Mouse (Mus musculus) thymus, postnatal 4 days (tissue): Measurements from ENCODE around the gene Ddx5.
"Not testable (repeated sequence)": the region's sequence is repeated elsewhere in the genome, so short reads cannot be mapped to it uniquely, and the experiment has no call there.

ENCODE experiments used
- DNase-seq: peaks from one replicate; pipeline ENCODE4 v3.0.0; 2021

Ddx5 gene

DNA sequence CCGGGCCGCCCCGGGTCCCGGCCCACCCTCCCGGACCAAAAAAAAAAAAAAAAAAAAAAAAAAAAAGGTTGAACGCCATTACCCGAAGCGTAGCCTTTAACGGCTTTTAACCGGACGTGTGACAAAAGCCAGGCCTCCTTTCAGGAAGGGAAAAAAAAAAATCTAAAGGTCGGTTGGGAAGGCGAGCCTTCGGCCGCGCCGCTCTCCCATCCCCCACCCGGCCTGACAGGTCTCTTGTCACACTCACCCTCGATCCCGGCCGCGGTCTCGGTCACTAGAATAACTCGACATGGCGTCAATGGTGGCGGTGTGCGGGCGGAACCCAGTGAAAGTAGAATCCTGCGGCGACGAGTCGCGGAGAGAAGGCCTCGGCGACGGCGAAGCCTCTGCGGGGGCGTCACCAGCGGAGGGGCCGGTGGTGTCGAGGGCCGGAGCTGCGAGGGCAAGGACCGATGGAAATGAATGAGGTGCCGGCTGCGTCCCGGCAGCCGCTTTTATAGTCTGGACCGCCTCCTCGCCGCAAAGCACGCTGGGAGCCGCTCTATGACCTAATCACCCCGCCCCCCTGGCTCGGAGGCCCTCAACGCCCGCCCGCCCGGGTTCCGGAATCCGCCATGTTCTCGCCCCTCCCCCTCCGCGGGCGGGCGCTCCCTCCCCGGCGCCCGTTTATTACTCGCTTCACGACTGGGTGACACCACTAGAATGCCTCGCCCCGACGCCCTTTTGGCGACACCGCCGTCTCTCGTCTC is 785 bp downstream of the Ddx5 start:
- peak; percentile 100 for DNase-seq

DNA sequence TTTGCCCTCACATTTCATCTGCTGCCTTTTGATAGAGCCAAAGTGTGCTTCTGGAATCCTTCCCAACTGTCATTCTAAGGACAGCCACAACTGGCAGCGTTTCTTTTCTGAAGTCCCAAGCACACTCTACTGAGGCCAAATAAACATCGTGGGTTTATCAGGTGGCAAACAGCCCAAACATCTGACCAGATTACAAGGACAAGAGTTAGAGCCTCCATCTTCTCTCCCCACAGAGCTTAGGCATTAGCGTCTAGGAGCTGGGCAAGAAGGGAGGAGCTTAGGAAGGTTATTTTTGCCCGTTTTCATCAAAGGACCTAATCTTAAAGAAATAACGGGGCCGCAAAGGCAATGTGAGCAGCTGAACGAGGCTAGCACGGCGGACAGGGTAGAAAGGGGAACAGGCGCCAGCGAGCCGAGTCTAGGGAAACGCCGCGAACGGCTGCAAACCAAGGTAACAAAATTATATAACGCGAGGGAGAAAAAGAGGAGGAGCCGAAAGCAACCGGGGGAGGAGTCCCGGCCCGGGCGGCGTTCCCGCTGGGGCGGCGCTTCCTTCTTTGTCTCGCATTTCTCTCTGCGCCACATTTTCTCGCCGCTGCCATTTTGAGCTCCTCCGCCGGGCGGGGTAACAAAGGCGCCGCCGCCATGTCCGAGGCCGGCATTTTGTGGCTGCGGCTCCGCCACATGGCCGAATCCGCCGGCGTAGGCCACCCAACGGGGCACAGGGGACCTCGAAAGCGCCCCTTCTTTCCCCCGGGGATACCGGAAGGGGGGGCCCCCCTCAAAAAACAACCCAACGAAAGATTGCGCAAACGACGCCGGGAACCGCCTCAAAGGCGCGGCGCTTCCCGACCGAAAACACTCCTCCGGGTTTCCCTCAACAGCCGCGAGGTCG is 1.6 kb downstream of the Ddx5 start:
- peak; percentile 92 for DNase-seq

DNA sequence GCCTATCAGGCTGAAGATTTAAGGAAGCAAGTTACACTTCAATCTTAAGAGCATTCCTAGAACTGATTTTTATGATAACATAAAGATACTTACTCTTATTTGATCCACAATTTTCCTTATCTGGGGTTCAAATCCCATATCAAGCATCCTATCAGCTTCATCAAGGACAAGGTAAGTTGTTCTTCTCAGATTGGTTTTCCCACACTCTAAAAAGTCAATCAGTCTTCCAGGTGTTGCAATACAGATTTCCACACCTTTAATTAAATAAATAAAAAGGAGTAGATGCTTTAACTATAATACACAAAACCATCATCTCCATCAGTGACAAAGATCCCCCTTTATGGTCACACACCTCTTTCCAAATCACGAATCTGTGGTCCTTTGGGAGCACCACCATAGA is 3.9 kb downstream of the Ddx5 start:
- no peak for DNase-seq

DNA sequence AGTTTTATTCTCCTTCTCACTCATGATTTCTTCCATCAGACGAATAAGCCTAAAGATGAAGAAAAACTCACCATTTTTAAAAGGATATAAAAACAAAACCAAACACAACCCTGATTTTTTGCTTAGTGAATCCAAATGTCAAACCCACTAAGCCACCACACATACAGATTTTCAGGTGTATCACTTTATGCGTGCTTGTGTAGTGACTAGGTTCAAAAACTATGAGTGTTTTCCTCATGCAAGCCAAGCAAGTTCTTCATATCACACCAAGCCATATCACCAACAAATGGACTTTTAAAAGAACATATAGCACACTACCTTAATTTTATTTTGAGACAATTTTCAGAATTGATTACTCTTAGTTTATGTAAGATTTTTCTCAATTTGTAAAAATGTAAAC is 4.5 kb downstream of the Ddx5 start:
- DNase-seq = no peak

DNA sequence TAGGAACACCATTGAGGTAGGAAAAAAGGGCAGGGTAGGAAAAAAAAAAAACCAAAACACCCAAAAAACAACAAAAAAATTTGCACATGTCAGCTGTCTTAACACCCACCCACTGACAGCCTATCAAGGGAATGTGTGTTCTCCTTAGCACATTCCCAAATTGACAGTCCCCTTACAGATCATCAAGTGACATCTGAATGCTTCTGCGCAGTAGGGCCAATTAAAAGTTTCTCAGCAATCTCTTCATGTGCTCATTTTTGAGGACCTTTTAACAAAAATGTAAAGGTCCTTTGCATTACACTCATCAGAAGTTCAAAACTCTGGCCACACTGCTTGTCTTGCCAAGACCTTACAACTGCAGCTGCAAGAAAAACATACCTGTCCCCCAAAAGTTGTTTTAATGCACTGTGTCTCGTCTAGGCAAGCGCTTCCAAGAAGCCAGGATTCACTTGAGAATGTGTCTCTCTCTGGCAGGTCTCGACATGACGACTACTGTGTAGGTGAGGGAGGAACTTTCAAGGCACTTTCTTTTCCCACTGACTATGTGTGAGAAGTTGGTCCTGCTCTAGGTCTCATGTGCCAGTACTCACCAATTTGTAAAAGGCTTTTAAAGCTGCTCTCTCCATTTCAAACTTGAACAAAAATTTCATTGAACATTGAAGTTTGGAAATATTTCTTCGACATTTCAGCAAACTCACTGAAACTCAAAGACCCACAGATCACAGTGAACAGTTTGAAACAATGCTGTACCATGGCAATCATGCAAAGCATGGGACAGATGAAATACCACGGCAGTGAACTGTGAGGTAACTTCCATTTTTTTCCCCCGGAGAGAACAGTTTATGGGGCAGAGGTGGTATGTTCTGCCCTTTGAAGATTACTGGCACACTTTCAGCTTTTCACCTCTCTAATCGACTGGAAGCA is 5.9 kb downstream of the Ddx5 start:
- no peak for DNase-seq

DNA sequence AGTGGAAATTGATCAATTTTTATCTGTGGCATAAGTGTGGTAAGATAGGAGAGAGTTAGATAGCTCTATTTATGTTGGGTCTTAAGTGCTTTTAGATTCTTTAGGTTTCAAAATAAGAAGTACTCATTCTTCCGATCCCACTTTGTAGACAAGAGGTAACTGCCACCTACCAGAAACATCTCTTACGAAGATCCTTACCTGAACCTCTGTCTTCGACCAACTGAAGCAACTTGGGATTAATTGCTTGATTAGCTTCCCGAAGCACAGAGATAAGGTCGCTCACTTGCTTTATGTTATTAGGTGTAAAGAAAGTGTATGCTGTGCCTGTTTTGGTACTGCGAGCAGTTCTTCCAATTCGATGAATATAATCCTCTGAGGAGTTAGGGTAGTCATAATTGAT is 6.7 kb downstream of the Ddx5 start:
- not testable (repeated sequence) for DNase-seq

DNA sequence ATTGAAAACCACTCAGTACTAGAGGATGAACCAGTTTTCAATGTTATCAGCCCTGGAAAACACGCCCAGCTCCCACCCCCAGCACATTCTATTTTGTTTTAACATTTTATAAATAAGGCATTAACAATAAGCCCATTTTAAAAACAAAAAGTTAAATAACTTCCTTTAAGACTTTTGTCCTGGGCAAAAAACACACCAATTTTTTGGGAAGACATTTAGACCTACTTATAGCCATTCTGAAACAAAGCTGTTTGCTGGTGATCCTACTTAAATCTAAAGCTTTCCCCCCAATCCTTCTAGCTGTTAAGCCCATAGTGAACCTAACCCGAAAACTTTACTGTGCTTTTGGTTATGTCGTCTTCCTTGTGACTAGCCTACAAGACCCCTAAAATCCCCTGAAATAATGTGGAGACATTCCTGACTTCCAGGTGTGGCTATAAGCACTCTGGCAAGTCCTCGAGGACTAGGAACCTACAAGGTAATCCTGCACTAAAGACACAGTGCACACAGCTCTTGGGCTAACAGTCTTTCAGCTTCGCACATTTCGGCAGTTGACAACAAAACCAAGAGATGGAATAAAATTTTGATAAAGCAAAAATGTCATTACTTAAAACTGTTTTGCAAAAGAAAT is 8.3 kb downstream of the Ddx5 start:
- DNase-seq = no peak

DNA sequence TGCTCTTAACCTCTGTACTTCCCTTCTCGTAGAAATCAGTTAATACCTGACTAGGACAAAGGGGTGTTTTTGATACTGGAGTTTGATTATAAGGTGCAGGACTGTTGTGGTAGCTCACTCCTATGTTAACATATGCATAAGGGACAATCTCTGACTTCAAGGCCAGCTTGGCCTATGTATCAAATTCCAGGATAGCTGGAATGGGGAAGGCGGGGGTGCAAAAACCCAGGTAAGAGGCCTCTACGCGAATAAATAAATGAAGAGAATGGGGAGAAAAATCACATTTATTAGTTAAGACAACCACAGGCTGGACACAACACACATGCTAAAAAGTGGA is 8.9 kb downstream of the Ddx5 start:
- DNase-seq = no peak

DNA sequence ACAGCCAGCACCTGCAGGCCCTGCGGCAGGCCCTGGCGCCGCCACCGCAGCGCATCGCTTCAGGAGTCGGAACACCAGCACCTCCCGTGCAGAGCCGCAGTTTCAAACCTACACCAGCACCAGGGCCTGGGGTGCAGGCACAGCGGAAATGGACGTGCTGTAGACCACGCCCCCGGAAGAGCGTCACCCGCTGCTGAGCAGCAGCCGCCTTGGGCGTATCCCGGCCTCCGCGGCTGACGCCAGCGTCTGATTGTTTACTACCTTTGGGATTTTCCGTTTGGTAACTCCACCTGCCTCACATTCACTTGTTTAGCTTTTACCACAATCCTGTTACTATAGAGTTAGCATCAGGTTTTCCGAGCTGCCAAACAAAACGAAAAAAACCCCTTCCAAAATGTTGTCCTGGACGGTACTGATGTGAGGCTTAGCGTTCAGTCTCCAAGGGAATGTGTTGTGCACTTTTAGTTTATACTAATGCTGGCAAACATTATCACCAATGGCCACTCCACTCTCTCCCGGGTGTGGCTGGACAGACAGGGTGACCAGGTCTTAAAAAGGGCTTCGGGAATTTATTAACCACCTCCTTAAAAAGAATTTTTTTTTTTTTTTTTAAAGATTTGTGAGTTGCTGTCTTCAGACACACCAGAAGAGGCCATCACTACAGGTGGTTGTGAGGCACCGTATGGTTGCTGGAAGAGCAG is 9.4 kb downstream of the Ddx5 start, which contains the start of gene Polg2:
Polg2 (minus strand) TSS at position 150 of the 701 bp plus-strand sequence.
- peak; percentile 94 for DNase-seq

DNA sequence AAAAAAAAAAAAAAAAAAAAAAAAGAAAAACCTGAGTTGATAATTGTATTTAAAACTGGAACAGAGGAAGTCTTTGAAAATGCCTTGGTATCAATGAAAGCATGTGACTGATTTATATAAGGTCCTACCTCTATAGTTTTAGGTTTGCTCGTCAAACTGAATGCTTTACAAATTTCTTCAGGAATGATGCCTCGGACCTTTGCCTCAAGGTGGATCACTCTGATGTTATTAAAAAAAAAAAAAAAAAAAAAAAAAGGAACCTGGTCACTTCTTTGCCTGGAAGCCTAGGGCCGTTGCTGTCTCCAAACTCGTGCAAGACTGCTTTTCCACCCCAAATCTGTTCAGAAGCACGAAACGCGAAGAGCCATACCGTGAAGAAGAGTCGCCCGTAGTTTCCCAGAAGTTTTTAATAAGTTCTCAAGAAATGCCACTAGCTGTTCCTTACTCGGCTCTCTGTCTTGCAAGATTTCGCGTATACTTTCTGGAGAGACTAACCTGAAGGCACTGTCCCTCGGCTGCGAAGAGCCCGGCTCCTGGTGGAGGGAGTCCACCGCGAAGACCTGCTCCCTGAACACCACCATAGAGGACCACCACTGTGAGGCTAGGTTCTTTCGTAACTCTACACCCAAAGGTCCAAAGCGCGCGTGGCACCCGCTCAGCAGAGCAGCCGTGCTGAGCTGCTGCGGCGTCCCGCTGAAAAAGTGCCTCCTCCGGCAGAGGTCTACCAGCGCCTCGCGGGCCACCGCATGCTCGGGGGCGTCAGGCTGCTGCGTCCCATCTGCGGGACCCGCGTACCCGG is 10.2 kb downstream of the Ddx5 start:
- DNase-seq = no peak

DNA sequence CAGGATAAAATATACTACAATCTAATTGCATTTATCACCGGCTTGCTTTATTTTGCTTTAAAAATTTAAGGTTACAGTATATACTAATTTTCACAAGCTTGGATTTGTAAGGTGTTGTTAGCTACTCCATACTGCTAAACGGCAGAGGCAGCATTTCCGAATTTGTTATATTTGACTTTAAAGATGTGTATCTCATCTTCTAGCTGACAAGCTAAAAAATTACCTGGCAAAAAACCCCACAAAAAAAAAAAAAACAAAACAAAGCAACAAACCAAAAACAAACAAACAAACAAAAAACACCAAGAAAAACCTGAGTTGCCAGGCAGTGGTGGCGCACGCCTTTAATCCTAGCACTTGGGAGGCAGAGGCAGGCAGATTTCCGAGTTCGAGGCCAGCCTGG is 10.9 kb downstream of the Ddx5 start:
- DNase-seq = no peak

DNA sequence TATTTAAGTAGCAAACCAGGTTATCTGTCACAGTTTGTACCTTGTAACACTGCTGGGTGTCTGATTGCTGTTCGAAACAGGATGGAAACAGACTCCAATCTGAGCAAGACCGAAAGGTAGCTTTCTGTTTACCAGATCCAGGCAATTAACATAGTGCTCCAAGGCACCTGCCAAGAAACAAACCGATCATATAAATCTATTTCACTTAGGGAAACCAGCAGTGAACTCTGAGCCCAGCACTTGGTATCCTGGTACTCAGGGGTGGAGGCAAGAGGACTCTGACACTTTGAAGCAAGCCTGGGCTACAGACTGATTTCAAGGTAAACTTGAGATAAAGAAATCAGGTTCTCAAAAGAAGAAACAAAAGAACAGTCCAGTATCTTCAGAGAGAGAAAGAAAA is 11.6 kb downstream of the Ddx5 start:
- no peak for DNase-seq

DNA sequence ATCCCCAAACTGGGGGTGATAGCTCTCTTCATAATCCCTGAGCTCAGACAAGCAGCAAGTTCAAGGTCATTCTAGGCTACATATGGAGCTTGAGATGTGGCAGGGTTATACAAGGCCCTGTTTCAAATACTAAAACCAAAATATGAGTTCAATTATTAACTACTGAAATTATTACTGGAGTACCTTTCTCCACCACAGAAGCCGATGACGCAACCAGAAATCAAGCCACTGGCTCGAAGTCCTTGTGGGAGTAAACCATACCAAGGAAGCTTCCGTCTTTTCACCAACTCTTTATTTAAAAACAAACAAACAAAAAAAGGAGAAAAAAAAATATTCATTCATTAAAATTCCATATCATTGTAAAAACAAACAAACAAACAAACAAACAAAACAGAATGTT is 12.0 kb downstream of the Ddx5 start:
- no peak for DNase-seq

DNA sequence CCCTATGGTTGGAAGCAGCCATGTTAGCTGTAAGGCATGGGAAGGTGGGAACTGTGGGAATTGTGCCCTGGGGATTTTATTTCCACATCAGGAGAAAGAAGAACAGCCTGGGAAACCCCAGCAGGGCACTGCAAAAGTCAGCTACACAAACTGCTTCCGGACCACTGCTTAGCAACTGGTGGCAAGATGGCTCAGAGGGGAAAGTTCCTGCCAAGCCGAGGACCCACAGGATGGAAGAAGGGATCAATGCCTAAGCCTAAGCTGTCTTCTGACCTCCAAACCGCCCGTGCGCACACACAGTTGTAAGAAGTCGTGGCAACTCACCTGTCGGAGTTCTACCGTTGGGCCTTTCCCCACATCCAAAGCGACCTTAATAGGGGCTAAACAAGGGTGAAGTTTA is 15.9 kb downstream of the Ddx5 start:
- DNase-seq = no peak

DNA sequence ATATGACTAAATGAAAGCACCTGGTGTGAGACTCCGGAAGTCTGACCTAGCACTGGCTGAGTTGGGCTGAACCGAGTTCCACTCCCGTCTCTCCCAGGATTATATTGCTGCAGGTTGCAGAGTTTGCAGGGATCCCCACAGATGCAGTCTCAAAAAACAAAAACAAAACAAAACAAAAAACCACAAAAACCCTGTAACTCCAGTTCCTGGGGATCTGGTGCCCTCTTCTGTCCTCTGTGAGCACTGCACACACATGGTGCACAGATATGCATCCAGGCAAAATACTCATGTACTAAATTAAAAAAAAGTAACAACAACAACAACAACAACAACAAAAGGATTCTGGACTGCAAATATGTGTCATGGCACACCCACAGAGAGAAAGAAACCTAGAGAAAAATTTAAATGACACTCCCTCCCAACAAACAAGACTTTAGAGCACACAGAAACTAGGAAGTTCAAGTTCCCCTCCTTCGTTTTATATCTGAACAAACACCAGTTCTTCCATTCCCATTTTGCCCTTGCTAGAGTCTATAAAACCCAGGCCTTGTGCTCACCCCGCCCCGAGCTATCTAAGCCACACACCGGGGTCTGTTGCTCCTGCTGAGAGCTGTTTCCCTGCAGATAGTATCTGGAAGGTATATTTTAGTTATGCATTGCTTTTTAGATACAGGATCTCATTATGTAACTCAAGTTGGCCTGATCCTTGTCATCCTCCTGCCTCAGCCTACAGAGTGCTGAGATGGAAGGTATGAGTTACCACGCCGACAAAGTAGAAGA is 18.6 kb downstream of the Ddx5 start:
- DNase-seq = peak; percentile 83

DNA sequence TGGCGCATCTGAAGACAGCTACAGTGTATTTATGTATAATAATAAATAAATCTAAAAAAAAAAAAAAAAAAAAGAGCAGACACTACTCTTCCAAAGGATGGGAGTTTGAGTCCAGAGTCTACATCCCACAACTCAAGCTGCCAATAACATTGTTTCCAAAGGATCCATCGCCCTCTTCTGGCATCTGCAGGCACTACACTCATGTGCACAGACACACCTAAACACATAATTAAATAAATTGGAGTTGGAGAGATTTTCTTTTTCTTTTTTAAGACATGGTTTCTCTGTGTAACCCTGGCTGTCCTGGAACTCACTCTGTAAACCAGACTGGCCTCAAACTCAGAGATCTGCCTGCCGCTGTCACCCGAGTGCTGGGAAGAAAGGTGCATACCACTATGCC is 21.5 kb downstream of the Ddx5 start:
- DNase-seq = no peak

DNA sequence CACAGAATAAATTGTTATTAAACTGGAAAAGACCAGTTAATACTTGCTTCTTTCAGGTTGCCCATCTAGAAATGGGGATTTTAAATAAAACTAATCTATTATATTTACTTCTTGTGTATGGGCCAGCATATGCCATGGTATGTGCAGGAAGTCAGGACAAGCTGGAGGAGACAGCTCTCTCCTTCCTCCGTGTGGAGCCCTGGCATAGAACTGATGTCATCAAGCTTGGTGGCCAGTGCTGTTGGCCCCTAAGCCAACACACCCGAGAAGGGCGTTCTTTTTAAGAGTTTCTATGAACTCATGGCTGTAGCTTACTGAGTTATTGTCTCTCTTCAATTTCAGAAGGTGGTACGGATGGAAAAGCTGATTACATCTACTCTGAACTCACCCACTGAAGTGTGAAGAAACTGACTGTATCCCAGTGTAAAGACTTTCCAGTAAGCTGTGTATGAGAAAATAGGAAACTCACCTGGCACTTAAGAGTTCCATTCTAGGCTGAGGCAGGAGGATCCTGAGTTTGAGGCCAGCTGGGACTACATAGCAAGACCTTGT is 22.3 kb downstream of the Ddx5 start:
- no peak for DNase-seq

DNA sequence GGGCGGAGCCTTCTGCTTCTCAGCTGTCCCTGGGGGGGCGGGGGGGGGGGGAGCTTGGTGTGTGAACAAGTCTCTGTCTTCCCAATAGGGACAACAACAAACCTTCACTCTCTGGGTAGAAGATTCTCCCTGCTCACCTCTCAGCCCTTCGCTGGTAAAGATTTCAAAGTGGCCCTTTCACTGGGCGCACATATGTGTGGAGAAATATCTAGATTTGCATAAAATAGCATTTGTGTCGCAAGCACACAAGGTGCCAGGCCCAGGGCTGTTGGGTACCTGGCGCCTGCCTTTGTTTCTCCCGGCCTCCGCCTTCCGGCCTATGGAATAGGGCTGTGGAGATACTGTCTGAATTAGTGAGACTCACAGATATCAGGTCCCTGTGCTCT is 26.2 kb downstream of the Ddx5 start:
- no peak for DNase-seq

DNA sequence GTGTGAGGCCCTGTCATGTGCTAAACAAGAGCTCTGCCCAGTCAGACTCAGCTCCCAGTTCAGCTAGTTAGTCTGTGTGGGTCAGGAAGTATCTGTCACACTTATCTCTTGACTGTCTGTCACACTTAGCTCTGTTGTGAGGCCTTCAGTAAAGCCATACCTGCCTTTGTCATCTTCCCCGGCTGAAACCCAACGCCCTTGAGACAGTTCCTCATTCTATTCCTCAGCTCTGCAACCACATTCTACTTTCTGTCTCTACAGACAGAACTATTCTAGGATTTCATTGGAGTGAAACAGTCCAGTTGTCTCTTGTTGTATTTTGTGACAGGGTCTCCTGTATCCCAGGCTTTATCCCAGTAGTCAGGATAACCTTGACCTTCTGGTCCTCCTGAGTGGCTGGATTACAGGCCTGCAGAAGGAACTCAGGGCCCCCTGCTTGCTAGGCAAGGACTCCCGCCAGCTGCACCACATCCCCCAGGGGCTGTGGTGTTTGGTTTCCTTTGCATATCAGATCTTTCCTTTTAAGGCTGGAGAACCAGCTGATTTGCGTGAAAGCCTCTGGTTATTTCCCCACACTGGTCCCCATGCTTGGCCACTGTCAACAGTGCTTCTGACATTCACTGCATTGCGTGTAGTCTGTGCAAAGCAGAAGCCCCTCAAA is 26.7 kb downstream of the Ddx5 start:
- peak; percentile 58 for DNase-seq

DNA sequence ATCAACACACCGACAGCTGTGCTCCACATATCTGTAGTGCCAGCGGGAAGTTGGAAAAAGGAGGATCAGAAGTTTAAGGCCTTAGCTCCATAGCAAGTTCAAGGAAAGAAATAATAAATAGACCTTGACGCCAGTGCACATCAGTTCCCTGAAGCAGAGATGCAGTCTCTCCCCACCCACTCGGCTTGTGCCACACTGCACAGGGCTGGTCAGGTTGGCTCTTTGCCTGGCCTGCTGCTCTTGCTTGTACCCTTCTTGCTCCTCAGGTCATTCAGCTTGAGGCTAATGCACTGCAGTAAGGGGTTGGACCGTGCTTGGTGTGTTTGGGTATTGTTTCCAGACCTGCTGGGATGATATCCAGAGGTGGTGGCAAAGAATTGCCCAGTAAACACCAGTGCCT is 28.5 kb downstream of the Ddx5 start:
- no peak for DNase-seq
